Comparison of ENCODE assay signal across 8 mouse cellular contexts in genomic region chr1:39193862-39194675, GRCm38 (mm10). TPM values are rescaled to one million over a fixed set of nuclear protein-coding genes. Genes with fewer than 3 reads are reported as not detected.
DNase-seq lines count a peak whose midpoint lies in the region; ATAC-seq lines count a peak whose summit lies in the region.

No protein-coding gene starts in this region.

- no peaks in the 10 kb centered on the region for H3K9me3 ChIP-seq in liver, embryonic 13.5 days (replicated peaks)

- intact Hi-C loops in gastrocnemius, postnatal 14 days (cut with DNase I; ENCODE audit: low total_unique reads) = no loop called here

- peak overlapping the region; percentile 56 for H3K4me3 ChIP-seq in liver, embryonic 13.5 days (replicated peaks)

- H3K36me3 ChIP-seq in liver, embryonic 13.5 days = no peaks in the 10 kb centered on the region

- 0 out of 2 replicates have a peak, but pooled peaks cover 2% of the 10 kb centered on the region for H3K4me1 ChIP-seq in liver, embryonic 13.5 days (replicated peaks)

- WGBS in liver, embryonic 13.5 days (ENCODE audit: insufficient replicate concordance) = 1% methylated on average over 54 of the region's 76 CpGs

- H3K9ac ChIP-seq in liver, embryonic 13.5 days = 0 out of 2 replicates have a peak overlapping the region, but pooled peaks have one; percentile 17

- peaks cover 58% of the 10 kb centered on the region for H3K27me3 ChIP-seq in liver, embryonic 13.5 days

- ATAC-seq in liver, embryonic 13.5 days (ENCODE audit: low read depth) = no peak

- peak overlapping the region; percentile 69 for H3K4me2 ChIP-seq in liver, embryonic 13.5 days

- DNase-seq in lung, adult 18-20 months = peak; percentile 16 to 52
- DNase-seq in lung, postnatal 36 days = no peak
- DNase-seq in cerebellum, adult 9-10 months = peak; percentile 35
- DNase-seq in gastrocnemius, postnatal 14 days = peak; percentile 52
- DNase-seq in kidney, adult 9 months = peak; percentile 17
- DNase-seq in liver, embryonic 13.5 days = no peak
- peak; percentile 34 for DNase-seq in ovary, postnatal 14 days (ENCODE audit: low spot score)
- DNase-seq in MN1 (ENCODE audit: low spot score) = no peak

- H3K27ac ChIP-seq in liver, embryonic 13.5 days = no peak overlapping the region

RNA-seq across cellular contexts. Expression of gene Npas2, which starts 0.5 kb away (rescaled TPM):
- 1 to 10 TPM; 3.2 TPM for total RNA-seq in gastrocnemius, postnatal 14 days (2021)
- 0.02 and 0.13 TPM in 2 replicates for polyA plus RNA-seq in liver, embryonic 13.5 days (2015; fragmentation: Nextera tagmentation; extraction: Ambion mirVana)

Comparison
In these comparisons a context has a peak if more than half of its experiments do, and no peak if none do; other contexts are left out.
1. DNase-seq: peak in lung, adult 18-20 months (2 of 2), cerebellum, adult 9-10 months (single experiment), gastrocnemius, postnatal 14 days (single experiment), kidney, adult 9 months (single experiment) and ovary, postnatal 14 days (single experiment); none in lung, postnatal 36 days (single experiment), liver, embryonic 13.5 days (single experiment) and MN1 (single experiment).